Mouse (Mus musculus) liver, adult 2 months (tissue): Measurements from ENCODE around the gene Myh14. TPM values are rescaled to one million over a fixed set of nuclear protein-coding genes. Genes with fewer than 3 reads are reported as not detected.

ENCODE experiments used
- DNase-seq: peaks from one replicate; pipeline ENCODE4 v3.0.0-alpha.2; 2011; ENCODE audit warnings: low read depth, low spot score; ENCODE audit errors: extremely low read depth
- H3K27ac ChIP-seq: fragments of 200-500 bp; replicated peaks from 2 replicates; pipeline ENCODE4 v1.5.1; 2012; ENCODE audit warnings: low read depth, mild to moderate bottlenecking, control low read depth, inconsistent platforms, low read length; ENCODE audit not compliant: insufficient read depth
- H3K27me3 ChIP-seq: fragments of 200-500 bp; 2 replicates; pipeline ENCODE4 v1.6.1; 2012; ENCODE audit warnings: mild to moderate bottlenecking, moderate library complexity, low read length, inconsistent platforms; ENCODE audit not compliant: control insufficient read depth, insufficient read depth
- H3K36me3 ChIP-seq: fragments of 200-500 bp; 2 replicates; pipeline ENCODE4 v1.6.1; 2012; ENCODE audit warnings: low read length, inconsistent platforms; ENCODE audit not compliant: control insufficient read depth, insufficient read depth
- H3K4me1 ChIP-seq: fragments of 200-500 bp; 2 replicates; pipeline ENCODE4 v1.6.1; 2011; ENCODE audit warnings: low read length; ENCODE audit not compliant: control insufficient read depth, insufficient read depth
- H3K4me3 ChIP-seq: fragments of 200-500 bp; 2 replicates; pipeline ENCODE4 v1.5.1; 2011; ENCODE audit warnings: low read depth, mild to moderate bottlenecking, control low read depth, low read length, moderate library complexity; ENCODE audit not compliant: insufficient read depth
- H3K79me2 ChIP-seq: fragments of 200-500 bp; 2 replicates; pipeline ENCODE4 v1.6.1; 2012; ENCODE audit warnings: inconsistent platforms, mild to moderate bottlenecking, low read length, moderate library complexity; ENCODE audit not compliant: control insufficient read depth, insufficient read depth
- H3K9ac ChIP-seq: fragments of 200-500 bp; 2 replicates; pipeline ENCODE4 v1.6.1; 2012; ENCODE audit warnings: low read depth, mild to moderate bottlenecking, control low read depth, inconsistent platforms, low read length
- CTCF ChIP-seq: fragments of 200-500 bp; IDR thresholded peaks from 2 replicates; pipeline ENCODE4 v1.5.1; 2011; ENCODE audit warnings: low read depth, low read length, control low read depth
- POLR2A ChIP-seq: fragments of 200-500 bp; IDR thresholded peaks from 2 replicates; pipeline ENCODE4 v1.6.1; 2011; ENCODE audit warnings: low read length, control low read depth; ENCODE audit not compliant: insufficient read depth; ENCODE audit errors: extremely low read depth
- WGBS: fragments of 180-500 bp; shearing (Covaris S2); methylation state at CpG from one replicate; pipeline ENCODE4 v1.1.7; 2018; 5-methylcytosine and 5-hydroxymethylcytosine counted together
- polyA plus RNA-seq: library from polyadenylated mRNA; depleted of rRNA; stranded (reverse); fragments of >200 nt; gene quantifications from 2 replicates; pipeline ENCODE4 v1.2.3, GENCODE M21; 2012
- total RNA-seq: library from RNA; depleted of rRNA; stranded (reverse); fragments of >200 nt; gene quantifications from 2 replicates; pipeline ENCODE4 v1.2.3, GENCODE M21; 2014

Myh14 gene
- total and polyA plus RNA-seq, 2 experiments, result 5.6 to 7.0 TPM

DNA sequence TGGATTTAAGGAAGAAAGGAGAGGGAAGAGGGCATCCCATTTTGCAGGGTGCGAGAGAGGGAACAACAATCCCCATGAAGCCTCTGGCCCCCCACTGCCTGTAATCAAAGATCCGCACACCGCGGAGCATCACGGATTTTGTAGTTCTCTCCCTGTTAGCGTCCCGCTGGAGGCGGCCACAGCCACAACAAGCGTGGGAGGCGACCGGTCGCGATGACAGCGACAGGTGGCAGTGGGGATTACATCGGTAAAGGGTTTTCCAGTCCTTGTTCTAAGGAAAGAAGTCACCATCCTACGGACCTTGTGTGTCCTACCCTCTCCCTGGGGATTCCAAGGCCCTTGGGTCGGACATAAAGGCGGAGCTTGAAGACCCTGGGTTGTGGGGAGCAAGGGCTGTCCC lies 83.7 kb downstream of the Myh14 start:
- DNase-seq, result no peak
- no peak overlapping the region for H3K27ac ChIP-seq
- TF ChIP-seq CTCF (no peak), POLR2A (no peak)
- peaks cover 10% of the 10 kb centered on the region; the same call in 1 of the 2 replicates for H3K27me3 ChIP-seq
- H3K36me3 ChIP-seq, result no peaks in the 10 kb centered on the region
- 4% methylated on average over 18 of the region's 18 CpGs for WGBS
- peaks cover 3% of the 10 kb centered on the region; the same call in 1 of the 2 replicates for H3K4me1 ChIP-seq
- no peaks in the 10 kb centered on the region for H3K79me2 ChIP-seq
- no peak overlapping the region for H3K4me3 ChIP-seq
- H3K9ac ChIP-seq, result no peak overlapping the region

DNA sequence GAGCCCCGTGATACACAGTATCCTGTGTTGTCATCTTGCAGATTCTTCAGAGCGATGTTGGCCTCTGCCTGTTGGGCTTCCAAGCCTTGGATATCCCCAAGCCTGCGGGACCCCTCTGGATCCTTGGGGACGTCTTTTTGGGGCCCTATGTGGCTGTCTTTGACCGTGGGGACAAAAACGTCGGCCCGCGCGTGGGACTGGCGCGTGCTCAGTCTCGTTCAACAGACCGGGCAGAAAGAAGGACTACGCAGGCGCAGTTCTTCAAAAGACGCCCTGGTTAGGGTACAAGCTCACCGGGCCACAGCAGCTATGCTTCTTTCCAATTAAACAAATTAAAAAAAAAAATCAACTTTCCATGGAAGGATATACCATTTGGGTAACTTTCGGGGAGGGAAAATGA lies 84.1 kb downstream of the Myh14 start:
- WGBS, result 17% methylated on average over 19 of the region's 19 CpGs
- Histone ChIP-seq H3K27ac (no peak overlapping the region), H3K9ac (no peak overlapping the region), H3K36me3 (no peaks in the 10 kb centered on the region), H3K4me1 (peaks cover 3% of the 10 kb centered on the region; the same call in 1 of the 2 replicates), H3K79me2 (no peaks in the 10 kb centered on the region), H3K4me3 (no peak overlapping the region), H3K27me3 (peaks cover 10% of the 10 kb centered on the region; the same call in 1 of the 2 replicates)
- TF ChIP-seq CTCF (no peak), POLR2A (no peak)
- no peak for DNase-seq

DNA sequence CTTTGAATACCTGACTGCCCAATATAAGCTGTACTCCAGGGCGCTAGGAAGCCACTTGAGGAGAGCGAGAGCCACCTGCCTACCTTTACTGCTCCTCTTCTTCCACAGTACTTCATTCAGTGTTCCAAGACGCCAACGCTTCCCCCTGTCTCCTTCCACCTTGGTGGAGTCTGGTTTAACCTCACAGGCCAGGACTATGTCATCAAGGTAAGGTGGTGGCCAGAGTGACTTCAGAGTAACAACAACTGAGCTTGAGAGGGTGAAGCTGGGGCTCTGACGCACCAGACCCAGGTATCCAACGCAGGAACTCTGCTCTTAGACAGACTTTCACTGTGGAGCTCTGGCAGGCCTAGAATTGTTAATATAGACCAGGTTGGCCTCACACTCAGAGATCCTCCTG lies 85.0 kb downstream of the Myh14 start:
- DNase-seq, result no peak
- WGBS, result 98% methylated on average over 6 of the region's 6 CpGs
- peaks cover 10% of the 10 kb centered on the region; the same call in 1 of the 2 replicates for H3K27me3 ChIP-seq
- H3K27ac ChIP-seq, result no peak overlapping the region
- H3K4me3 ChIP-seq, result no peak overlapping the region
- no peaks in the 10 kb centered on the region for H3K79me2 ChIP-seq
- no peak overlapping the region for H3K9ac ChIP-seq
- H3K36me3 ChIP-seq, result no peaks in the 10 kb centered on the region
- H3K4me1 ChIP-seq, result peaks cover 3% of the 10 kb centered on the region; the same call in 1 of the 2 replicates
- TF ChIP-seq CTCF, result no peak

DNA sequence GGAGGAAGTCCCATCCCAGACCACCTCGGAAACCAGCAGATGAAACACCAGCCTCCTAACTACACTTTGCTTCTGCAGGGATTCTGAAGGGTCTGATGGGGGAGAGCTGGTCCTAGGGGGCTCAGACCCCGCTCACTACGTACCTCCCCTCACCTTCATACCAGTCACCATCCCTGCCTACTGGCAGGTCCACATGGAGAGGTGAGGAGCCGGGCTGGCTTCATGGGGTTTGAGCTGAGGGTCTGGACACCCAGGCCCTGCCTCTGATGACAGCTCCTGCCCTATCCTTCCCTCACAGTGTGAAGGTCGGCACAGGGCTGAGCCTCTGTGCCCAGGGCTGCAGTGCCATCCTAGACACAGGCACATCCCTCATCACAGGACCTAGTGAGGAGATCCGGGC lies 85.7 kb downstream of the Myh14 start:
- TF ChIP-seq POLR2A (no peak), CTCF (no peak)
- H3K36me3 ChIP-seq, result no peaks in the 10 kb centered on the region
- H3K27ac ChIP-seq, result no peak overlapping the region
- no peaks in the 10 kb centered on the region for H3K79me2 ChIP-seq
- DNase-seq, result no peak
- whole genome bisulfite sequencing, result 89% methylated on average over 6 of the region's 6 CpGs
- H3K4me3 ChIP-seq, result no peak overlapping the region
- peaks cover 10% of the 10 kb centered on the region; the same call in 1 of the 2 replicates for H3K27me3 ChIP-seq
- H3K4me1 ChIP-seq, result peaks cover 3% of the 10 kb centered on the region; the same call in 1 of the 2 replicates
- H3K9ac ChIP-seq, result no peak overlapping the region

DNA sequence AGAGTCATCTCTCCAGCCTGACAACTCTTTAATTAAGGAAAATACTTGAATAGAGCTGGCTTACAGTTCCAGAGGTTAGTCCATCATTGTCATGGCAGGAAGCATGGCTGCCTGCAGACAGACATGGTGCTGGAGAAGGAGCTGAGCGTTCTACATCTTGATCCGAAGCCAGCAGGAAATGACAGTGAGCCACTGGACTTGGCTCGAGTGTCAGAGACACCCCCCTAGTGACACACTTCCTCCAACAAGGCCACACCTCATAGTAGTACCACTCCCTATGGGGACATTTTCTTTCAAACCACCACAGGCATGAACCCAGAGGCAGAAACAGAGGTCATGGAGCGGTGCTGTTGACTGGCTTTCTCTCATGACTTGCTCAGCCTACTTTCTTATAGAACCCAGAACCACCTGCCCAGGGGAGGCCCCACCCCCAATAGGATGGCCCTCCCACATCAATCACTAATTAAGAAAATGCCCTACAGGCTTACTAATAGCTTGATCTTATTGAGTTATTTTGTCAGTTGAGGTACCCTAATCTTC lies 86.3 kb downstream of the Myh14 start:
- Histone ChIP-seq H3K4me3 (no peak overlapping the region), H3K27ac (no peak overlapping the region), H3K4me1 (peaks cover 1% of the 10 kb centered on the region; the same call in 1 of the 2 replicates), H3K36me3 (no peaks in the 10 kb centered on the region), H3K9ac (no peak overlapping the region), H3K79me2 (no peaks in the 10 kb centered on the region), H3K27me3 (peaks cover 10% of the 10 kb centered on the region; the same call in 1 of the 2 replicates)
- WGBS, result 77% methylated on average over 4 of the region's 4 CpGs
- TF ChIP-seq CTCF (no peak), POLR2A (no peak)
- DNase-seq, result no peak

DNA sequence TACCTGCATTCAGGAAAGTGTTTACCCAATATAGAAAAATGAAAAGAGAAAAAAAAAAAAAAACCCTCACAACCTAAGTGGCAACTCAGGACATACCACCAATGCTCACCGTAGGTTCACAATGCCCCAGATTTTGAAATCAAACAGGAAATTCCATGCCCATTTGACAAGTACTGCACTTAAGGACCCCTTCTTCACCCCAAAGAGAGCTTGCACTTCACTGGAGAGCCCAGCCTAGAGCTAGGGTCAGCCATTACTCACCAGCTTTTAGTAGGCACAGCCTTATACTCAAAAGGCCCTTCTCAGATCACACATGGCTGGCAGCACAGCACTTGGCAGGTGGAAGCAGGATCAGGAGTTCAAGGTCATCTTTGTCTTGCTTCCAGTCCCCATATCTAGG lies 87.5 kb downstream of the Myh14 start:
- Histone ChIP-seq H3K4me3 (no peak overlapping the region), H3K27ac (no peak overlapping the region), H3K27me3 (peaks cover 10% of the 10 kb centered on the region; the same call in 1 of the 2 replicates), H3K36me3 (no peaks in the 10 kb centered on the region), H3K79me2 (no peaks in the 10 kb centered on the region), H3K4me1 (no peaks in the 10 kb centered on the region), H3K9ac (no peak overlapping the region)
- WGBS, result 71% methylated on average over 1 of the region's 1 CpGs
- TF ChIP-seq POLR2A (no peak), CTCF (no peak)
- no peak for DNase-seq
